Mouse (Mus musculus) brown adipose tissue, adult 24 weeks (tissue): Measurements from ENCODE around the gene Cinp. TPM values are rescaled to one million over a fixed set of nuclear protein-coding genes. Genes with fewer than 3 reads are reported as not detected.

ENCODE experiments used
- H3K27ac ChIP-seq: fragments of 200-500 bp; replicated peaks from 2 replicates; pipeline ENCODE4 v1.5.1; 2012; ENCODE audit warnings: low read depth, mild to moderate bottlenecking, low read length
- H3K4me1 ChIP-seq: fragments of 200-500 bp; 2 replicates; pipeline ENCODE4 v1.6.1; 2012; ENCODE audit warnings: low read length, mixed read lengths; ENCODE audit not compliant: control insufficient read depth, insufficient read depth, insufficient read length
- H3K4me3 ChIP-seq: fragments of 200-500 bp; 2 replicates; pipeline ENCODE4 v1.5.1; 2012; ENCODE audit warnings: low read depth, mild to moderate bottlenecking, low read length, moderate library complexity; ENCODE audit not compliant: insufficient read depth
- polyA plus RNA-seq: library from polyadenylated mRNA; stranded (reverse); fragments of >200 nt; gene quantifications from 2 replicates; pipeline ENCODE4 v1.2.4, GENCODE M21; 2012; ENCODE audit not compliant: missing spikeins, insufficient read depth, insufficient read length

Cinp gene
- polyA plus RNA-seq: 35.5 and 37.9 TPM in 2 replicates

DNA sequence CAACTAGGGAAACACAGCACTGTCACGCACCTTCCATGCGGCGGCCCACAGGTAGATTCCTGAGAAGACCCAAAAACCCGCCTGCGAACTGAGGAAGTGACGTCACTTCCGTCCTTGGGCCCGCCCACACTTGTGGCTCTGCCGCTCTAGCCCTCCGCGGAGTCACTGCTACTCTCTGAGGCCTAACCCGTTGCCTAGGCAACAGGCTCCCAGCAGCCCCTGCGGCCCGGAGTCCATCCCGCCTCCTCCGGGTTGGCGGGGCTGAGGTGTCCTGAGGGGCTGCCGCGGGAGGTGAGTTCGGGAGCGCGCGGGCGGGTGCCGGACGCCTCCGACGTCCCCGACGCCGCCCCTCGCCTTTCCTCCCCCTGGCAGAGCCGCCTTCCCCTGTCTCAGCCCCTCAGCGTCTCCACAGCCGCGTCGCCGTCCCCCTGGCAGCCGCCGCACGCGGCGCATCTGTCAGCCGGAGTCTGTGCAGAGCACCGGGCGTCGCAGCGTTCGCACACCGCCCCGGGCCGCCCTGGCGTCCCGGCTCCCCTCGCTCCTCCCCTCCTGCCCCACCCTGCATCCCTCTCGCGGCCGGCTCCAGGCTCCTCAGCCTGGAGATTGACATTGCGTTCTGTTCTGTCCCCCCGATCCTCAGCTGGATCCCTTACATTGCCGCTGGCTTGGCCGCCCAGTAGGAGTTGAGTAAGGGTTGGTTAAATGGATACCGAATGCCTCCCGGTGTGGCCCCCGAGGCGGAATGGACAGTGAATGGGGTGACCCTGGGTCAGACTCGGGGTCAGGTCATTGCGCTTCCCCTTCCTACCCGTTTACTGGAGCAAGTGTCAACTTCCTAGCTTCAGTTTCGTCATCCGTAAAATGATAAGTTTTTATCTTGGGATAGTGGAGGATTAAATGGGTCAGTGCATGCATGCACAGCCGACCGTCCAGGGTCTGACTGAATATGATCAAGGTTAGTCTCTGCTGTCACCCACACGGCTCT lies at the start of gene Cinp, which contains the start of gene Tecpr2:
TSS of gene Cinp (minus strand) at position 110 of the 985 bp plus-strand sequence.
TSS of gene Tecpr2 (plus strand) at position 229 of the 985 bp plus-strand sequence.
- Histone ChIP-seq H3K27ac (peak within 1 kb of the TSS; percentile 73), H3K4me3 (peak within 1 kb of the TSS; percentile 85)

DNA sequence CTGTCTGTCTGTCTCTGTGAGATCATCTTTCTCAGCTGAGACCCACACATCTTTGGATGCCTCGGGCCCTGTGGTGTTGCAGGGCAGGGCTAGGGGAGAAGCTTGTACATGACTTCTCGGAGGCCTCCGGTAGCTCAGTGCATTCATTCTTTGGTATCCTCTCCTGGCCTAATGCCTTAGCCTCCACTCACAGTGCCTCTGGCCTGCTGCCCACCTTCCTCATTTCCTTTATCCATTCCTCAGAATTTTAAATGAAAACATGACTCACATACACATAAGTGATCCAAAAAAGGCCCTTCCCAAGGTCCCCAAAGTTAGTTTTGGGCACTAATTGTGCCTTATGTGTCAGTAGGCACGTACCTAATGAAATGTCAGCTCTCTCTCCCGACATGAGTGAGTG lies 48.6 kb upstream of the Cinp start:
- Histone ChIP-seq H3K4me3 (no peak overlapping the region), H3K27ac (no peak overlapping the region), H3K4me1 (no peaks in the 10 kb centered on the region)

More for the DNA sequence above, at the start of gene Cinp, which contains the start of gene Tecpr2:
- H3K4me1 ChIP-seq: peaks cover 5% of the 10 kb centered on the region; the same call in 1 of the 2 replicates

DNA sequence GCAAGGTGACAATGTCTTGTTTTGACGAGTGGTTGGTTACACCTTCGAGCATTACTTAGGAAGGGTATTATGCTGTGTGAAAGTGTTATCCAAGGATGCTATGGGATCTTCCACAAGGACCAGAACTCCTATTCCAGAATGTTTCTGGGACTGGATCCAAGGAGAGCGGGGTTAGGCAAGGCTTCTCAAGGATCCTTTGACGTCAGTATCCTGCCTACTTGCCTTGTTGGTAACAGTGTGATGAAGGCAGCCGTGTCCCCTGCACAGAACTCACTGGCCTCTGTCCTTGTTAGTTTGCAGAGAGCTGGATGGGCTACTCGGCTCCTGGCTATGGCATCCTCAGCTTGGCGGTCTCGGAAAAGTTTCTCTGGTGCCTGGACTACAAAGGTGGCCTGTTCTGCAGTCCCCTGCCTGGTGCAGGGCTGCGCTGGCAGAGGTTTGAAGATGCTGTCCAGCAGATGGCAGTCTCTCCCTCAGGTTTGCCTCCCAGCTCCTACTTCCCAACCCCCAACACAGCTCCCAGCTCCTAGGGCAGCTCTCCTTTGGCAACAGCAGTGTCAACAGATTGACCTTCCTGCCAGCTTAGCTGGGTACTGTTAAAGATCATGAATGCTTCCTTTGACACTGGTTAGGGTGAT lies 47.2 kb upstream of the Cinp start:
- no peak overlapping the region for H3K4me3 ChIP-seq
- H3K27ac ChIP-seq: no peak overlapping the region
- H3K4me1 ChIP-seq: no peaks in the 10 kb centered on the region

DNA sequence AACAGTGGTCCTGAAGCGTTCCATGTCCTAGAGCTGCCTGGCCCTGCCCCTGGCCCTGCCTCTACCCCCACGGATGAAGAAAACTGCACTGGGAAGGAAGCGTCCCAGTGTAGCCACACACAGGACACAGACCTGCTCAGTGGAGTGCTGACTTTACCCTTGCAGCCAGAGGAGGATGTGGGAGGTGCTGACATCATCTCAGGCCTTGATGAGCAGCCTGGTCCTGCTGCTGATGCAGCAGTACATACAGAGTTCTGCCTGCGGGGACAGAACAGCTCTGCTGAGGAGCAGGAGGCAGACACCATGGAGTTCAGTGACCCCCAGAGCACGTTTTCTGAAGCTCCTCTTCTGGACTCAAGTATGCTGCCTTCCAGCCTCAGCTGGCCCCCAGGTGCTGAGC lies 43.9 kb upstream of the Cinp start:
- Histone ChIP-seq H3K4me1 (no peaks in the 10 kb centered on the region), H3K27ac (peak overlapping the region; percentile 38; the same call in 1 of the 2 replicates), H3K4me3 (no peak overlapping the region)

DNA sequence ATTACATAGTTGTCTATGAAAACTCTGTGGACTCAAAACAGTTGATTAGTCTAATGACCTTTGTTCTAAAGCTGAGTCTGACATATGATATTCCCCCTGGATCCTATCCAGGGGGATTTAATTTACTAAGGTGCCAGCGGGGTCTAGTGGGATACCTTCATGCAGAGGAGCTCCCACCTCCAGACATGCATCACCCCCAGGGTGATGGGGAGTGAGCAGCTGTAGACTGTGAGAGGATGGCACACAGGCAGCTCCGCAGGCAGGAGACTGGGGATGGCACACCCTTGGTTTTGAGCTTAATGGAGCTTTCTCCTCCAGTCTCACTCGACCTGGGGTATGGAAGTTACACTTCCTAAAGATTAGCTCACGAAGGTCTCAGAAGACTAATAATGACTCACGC lies 32.6 kb upstream of the Cinp start:
- no peaks in the 10 kb centered on the region for H3K4me1 ChIP-seq
- no peak overlapping the region for H3K27ac ChIP-seq
- no peak overlapping the region for H3K4me3 ChIP-seq

DNA sequence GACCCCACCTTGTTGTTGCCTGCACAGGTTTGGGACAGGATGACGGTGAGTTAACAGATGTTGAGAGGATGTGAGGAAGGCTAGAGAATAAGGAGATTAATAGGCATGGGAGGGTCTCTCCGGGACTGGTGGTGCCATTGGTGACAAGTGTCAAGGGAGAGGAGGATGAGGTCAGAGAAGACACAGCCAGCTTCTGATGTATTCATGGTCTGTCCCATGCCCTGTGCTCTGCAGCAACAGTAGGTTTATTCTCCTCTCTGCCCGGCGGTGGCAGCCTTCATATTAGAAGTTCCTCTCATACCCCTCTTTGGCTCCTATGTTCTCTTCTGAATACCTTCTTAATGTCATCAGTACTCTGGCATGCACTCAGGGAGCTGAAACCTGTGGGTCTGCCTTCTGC lies 31.3 kb upstream of the Cinp start:
- no peak overlapping the region for H3K4me3 ChIP-seq
- no peak overlapping the region for H3K27ac ChIP-seq
- H3K4me1 ChIP-seq: no peaks in the 10 kb centered on the region

DNA sequence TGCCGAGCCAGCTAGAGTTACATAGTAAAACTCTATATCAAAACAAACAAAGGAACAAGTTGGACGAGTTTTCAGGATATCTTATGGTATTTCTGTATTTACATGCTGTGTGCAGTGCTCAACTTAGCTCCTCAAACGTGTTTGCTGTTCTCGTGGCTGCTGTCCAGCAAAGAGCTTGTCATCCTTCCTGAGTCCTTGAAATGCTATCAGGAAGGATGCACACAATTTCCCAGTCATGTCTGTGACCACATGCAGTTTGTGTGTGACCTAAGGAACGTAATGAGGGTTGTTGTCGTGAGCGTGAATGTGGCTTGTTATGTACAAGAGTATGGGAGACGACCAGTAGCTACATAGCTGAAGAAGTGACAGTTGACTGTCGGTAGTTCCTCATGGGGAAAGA lies 26.8 kb upstream of the Cinp start:
- Histone ChIP-seq H3K4me3 (no peak overlapping the region), H3K4me1 (no peaks in the 10 kb centered on the region), H3K27ac (no peak overlapping the region)

DNA sequence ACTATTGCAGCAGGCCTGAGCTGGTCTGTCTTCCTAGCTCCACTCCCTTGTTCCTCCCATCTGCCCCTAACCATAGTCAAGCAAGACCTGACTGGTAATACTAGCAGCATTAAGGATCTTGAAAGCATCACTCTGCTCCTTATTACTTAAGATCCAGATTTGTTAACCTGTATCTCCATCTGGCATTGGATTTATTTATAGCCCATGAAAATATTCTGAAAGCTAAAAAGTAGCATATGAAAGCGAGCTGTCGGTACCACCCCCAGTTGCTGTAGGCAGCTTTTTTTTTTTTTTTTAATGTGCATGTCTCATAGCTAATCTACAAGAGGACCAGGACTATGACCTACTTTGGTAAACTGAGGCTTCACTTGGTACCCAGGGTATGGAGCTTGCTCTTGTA lies 21.0 kb upstream of the Cinp start:
- H3K4me1 ChIP-seq: 0 out of 2 replicates have a peak, but pooled peaks cover 4% of the 10 kb centered on the region
- no peak overlapping the region for H3K27ac ChIP-seq
- no peak overlapping the region for H3K4me3 ChIP-seq

DNA sequence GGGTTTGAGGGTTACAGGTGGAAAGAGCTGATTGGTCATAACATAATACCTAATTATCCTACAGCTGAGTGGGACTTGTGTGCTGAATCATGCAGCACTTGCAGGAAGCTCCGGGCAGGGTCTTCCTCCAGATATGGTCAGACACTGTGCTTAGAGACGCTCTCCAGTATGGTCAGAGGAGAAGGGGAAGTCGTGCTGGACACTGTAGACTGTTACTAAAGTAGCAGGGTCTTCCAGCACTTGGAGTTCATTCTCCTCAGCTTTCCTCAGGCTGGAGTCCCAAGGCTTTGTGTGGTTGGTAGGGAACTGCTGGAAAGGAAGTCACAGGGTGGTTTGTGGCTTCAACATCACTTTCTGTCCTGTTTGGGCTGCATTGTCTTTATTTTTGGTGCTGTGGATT lies 18.9 kb upstream of the Cinp start:
- 0 out of 2 replicates have a peak overlapping the region, but pooled peaks have one; percentile 34 for H3K27ac ChIP-seq
- H3K4me1 ChIP-seq: 0 out of 2 replicates have a peak, but pooled peaks cover 4% of the 10 kb centered on the region
- H3K4me3 ChIP-seq: no peak overlapping the region

DNA sequence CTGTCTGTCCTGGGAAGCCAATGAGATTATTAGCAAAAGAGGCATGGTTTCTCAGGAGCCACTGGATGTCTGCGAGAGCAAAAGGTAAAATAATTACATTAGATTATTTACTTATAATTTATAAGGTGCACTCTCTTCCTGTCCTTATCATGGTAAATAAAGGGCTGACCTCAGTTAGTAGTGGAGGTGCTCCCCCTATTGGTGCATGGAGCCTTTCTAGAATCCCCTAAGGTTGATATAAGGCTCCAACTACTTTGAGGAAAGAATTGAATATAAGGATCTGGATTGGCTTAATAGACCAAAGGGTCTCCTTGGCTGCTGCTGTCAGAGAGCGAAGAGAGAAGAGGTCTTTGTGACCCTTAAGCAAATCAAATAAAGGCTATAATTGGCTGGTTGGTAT lies 14.6 kb upstream of the Cinp start:
- H3K4me3 ChIP-seq: no peak overlapping the region
- 0 out of 2 replicates have a peak, but pooled peaks cover 4% of the 10 kb centered on the region for H3K4me1 ChIP-seq
- H3K27ac ChIP-seq: no peak overlapping the region

DNA sequence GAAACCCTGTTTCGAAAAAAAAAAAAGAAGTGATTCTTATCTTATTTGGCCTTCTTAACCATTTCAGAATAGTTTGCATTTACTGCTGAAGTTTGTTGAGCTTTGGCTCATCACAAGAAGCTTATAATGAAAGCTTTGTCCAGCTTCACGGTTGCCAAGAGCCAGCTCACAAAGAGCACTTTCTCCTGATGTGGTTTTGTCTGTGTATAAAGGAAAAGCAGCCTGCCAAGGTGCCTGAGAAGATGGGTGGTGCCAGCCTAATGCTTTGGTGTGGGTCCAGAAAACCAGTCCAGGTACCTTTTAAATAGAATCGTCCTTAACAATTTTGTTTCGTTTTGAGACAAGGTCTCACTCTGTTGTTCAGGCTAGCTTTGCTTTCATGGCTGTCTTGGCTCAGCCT lies 13.2 kb upstream of the Cinp start:
- Histone ChIP-seq H3K27ac (no peak overlapping the region), H3K4me3 (no peak overlapping the region), H3K4me1 (0 out of 2 replicates have a peak, but pooled peaks cover 4% of the 10 kb centered on the region)

DNA sequence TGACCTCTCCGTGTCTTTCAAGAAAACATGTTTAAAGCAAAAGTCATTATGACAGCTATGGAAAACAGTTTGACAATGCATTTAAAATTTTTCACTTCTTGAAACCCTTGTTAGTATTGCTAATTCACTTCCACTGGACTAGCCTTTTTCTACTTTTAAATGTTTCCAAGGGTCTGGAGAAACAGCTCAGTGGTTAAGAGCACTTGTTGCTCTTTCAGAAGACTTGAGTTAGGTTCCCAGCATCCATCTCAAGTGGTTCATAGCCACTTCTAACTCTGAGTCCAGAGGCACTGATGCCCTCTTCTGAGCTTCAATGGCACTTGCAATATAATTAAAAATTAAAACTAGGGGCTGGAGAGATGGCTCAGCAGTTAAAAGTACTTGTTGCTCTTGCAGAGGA lies 2.9 kb upstream of the Cinp start:
- H3K27ac ChIP-seq: no peak overlapping the region
- no peak overlapping the region for H3K4me3 ChIP-seq
- H3K4me1 ChIP-seq: peaks cover 5% of the 10 kb centered on the region; the same call in 1 of the 2 replicates

DNA sequence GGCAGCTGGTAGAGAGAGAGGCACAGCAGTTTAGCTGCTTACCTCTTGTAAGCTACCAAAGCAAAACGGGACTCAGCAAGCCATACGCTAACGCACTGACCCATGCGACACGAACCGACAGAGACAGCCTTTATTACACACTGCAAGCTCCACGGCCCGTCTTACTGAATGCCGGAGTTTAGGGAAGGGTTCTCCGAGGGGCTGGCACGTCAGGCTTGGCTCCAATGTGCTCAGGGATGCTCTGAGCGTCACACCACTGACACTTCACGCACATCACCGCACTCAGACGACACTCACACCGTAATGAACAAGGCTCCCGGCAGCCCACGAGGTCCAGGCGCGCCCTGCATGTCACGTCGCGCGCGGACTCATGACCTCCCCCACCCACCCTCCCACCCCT lies 339 bp downstream of the Cinp start:
- Histone ChIP-seq H3K4me1 (peaks cover 5% of the 10 kb centered on the region; the same call in 1 of the 2 replicates), H3K27ac (no peak overlapping the region), H3K4me3 (peak overlapping the region; percentile 76)

DNA sequence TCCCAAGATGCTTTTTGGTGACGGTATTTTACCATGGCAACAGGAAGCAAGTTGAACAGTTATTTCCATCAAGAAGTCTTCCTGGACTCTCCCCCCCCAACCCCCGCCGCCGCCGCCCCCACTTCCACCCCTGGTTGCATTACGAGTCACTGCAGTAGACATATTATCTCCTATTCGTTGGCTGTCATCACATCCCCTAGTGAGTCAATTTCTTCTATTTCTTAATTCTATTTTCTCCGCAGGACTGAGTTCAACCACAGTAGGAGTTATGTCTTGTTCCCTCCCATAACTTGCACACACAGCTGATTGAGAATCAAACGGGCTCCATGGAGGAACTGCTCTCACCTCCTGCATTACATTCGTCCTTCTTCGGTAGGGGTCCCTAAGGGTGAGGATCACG lies 839 bp downstream of the Cinp start:
- H3K27ac ChIP-seq: no peak overlapping the region
- peak overlapping the region; percentile 76 for H3K4me3 ChIP-seq
- peaks cover 5% of the 10 kb centered on the region; the same call in 1 of the 2 replicates for H3K4me1 ChIP-seq

DNA sequence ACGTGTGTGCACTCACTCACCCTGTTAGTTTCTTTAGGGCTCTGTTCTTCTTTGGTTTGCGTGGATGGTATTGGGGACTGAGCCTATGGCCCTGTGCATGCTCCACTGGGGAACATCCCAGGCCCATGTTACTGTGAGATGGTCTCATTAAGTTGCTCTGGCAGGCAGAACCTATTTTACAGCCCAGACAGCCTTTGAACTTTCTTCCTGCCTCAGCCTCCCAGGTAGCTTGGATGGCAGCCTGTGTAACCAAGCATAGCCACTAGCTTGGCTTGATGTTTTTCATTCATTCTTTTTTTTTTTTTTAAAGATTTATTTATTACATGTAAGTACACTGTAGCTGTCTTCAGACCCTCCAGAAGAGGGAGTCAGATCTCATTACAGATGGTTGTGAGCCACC lies 3.7 kb downstream of the Cinp start:
- no peak overlapping the region for H3K4me3 ChIP-seq
- peaks cover 3% of the 10 kb centered on the region; the same call in 1 of the 2 replicates for H3K4me1 ChIP-seq
- H3K27ac ChIP-seq: no peak overlapping the region
